Mouse (Mus musculus) C2C12 (cell line): ENCODE results near the gene Tff1.

Experiments used
- CTCF ChIP-seq: IDR thresholded peaks from one replicate; pipeline ENCODE4 v1.5.1; 2011; ENCODE audit not compliant: control insufficient read depth, insufficient read depth, insufficient read length
- MAX ChIP-seq: IDR thresholded peaks from one replicate; pipeline ENCODE4 v1.6.1; 2011; ENCODE audit warnings: mild to moderate bottlenecking, control low read depth
- MYOG ChIP-seq: IDR thresholded peaks from one replicate; pipeline ENCODE4 v1.6.1; 2011; ENCODE audit not compliant: control insufficient read depth, insufficient read length; ENCODE audit errors: extremely low read depth

- TF ChIP-seq CTCF (no peak), MYOG (no peak), MAX (no peak)
These were observed 49.0 kb downstream of the Tff1 start for GRCm38 (mm10) chr17:31116063-31116462.
